Mouse (Mus musculus) C2C12 (cell line): ENCODE results near the gene Plce1.

Experiments used
- CTCF ChIP-seq: IDR thresholded peaks from one replicate; pipeline ENCODE4 v1.5.1; 2011; ENCODE audit not compliant: control insufficient read depth, insufficient read depth, insufficient read length
- MAX ChIP-seq: IDR thresholded peaks from one replicate; pipeline ENCODE4 v1.6.1; 2011; ENCODE audit warnings: mild to moderate bottlenecking, control low read depth
- MYOD1 ChIP-seq: IDR thresholded peaks from one replicate; pipeline ENCODE4 v1.6.1; 2011; ENCODE audit warnings: low read depth; ENCODE audit not compliant: control insufficient read depth, insufficient read length
- MYOG ChIP-seq: IDR thresholded peaks from one replicate; pipeline ENCODE4 v1.6.1; 2011; ENCODE audit not compliant: control insufficient read depth, insufficient read length; ENCODE audit errors: extremely low read depth
- USF1 ChIP-seq: IDR thresholded peaks from one replicate; pipeline ENCODE4 v1.6.1; 2011; ENCODE audit warnings: low read depth, mild to moderate bottlenecking, control low read depth, moderate library complexity

- TF ChIP-seq USF1 (no peak), CTCF (no peak), MYOG (no peak), MAX (no peak), MYOD1 (no peak)
Measured at GRCm38 (mm10) chr19:38498233-38498632, 17.3 kb downstream of the Plce1 start.
